Mouse (Mus musculus) limb, embryonic 14.5 days (tissue): Measurements from ENCODE around the gene Zfp472. TPM values are rescaled to one million over a fixed set of nuclear protein-coding genes. Genes with fewer than 3 reads are reported as not detected.
"Not testable (repeated sequence)": the region's sequence is repeated elsewhere in the genome, so short reads cannot be mapped to it uniquely, and the experiment has no call there.

ENCODE experiments used
- ATAC-seq: fragments of 200-750 bp; cut with Nextera tagmentation; 2 replicates; pipeline ENCODE4 v1.8.0; 2017; ENCODE audit warnings: low read depth, moderate number of reproducible peaks, moderate TSS enrichment; ENCODE audit not compliant: low FRiP score
- DNase-seq: peaks from one replicate; pipeline ENCODE4 v3.0.0-alpha.2; 2015; ENCODE audit warnings: low spot score
- H3K27ac ChIP-seq: fragments of 300-500 bp; sonication (generic); replicated peaks from 2 replicates; pipeline ENCODE4 v1.5.1; 2014; ENCODE audit warnings: low read depth, mild to moderate bottlenecking, low read length, moderate library complexity, mixed read lengths
- H3K27me3 ChIP-seq: fragments of 300-500 bp; sonication (generic); 2 replicates; pipeline ENCODE4 v1.6.1; 2014; ENCODE audit warnings: low read length, mixed read lengths; ENCODE audit not compliant: control insufficient read depth, insufficient read depth
- H3K36me3 ChIP-seq: fragments of 300-500 bp; sonication (generic); 2 replicates; pipeline ENCODE4 v1.6.1; 2014; ENCODE audit warnings: mild to moderate bottlenecking, low read length, moderate library complexity, mixed read lengths; ENCODE audit not compliant: control insufficient read depth, insufficient read depth
- H3K4me1 ChIP-seq: fragments of 300-500 bp; sonication (generic); 2 replicates; pipeline ENCODE4 v1.6.1; 2014; ENCODE audit warnings: antibody characterized with exemption, low read length, mixed read lengths; ENCODE audit not compliant: control insufficient read depth, insufficient read depth
- H3K4me2 ChIP-seq: fragments of 300-500 bp; sonication (generic); replicated peaks from 2 replicates; pipeline ENCODE4 v1.6.1; 2014; ENCODE audit warnings: low read depth, mild to moderate bottlenecking, low read length, moderate library complexity; ENCODE audit not compliant: severe bottlenecking
- H3K4me3 ChIP-seq: fragments of 300-500 bp; sonication (generic); replicated peaks from 2 replicates; pipeline ENCODE4 v1.5.1; 2014; ENCODE audit warnings: low read length
- H3K9ac ChIP-seq: fragments of 300-500 bp; sonication (generic); 2 replicates; pipeline ENCODE4 v1.6.1; 2014; ENCODE audit warnings: mild to moderate bottlenecking, low read depth, low read length, moderate library complexity; ENCODE audit not compliant: severe bottlenecking
- H3K9me3 ChIP-seq: fragments of 300-500 bp; sonication (generic); 2 replicates; pipeline ENCODE4 v1.6.1; 2016; ENCODE audit warnings: low read length; ENCODE audit not compliant: control insufficient read depth
- POLR2A ChIP-seq: fragments of 200-500 bp; IDR thresholded peaks from 2 replicates; pipeline ENCODE4 v1.8.0; 2012; ENCODE audit warnings: inconsistent platforms, mild to moderate bottlenecking, moderate library complexity, borderline replicate concordance; ENCODE audit not compliant: insufficient read depth, insufficient read length; ENCODE audit errors: extremely low read depth
- WGBS: fragments of 180-500 bp; shearing (Covaris S2); extraction: QIAGEN DNeasy Blood & Tissue Kit; methylation state at CpG from one replicate; pipeline ENCODE4 v1.1.7; 2014; 5-methylcytosine and 5-hydroxymethylcytosine counted together
- polyA plus RNA-seq, 2 experiments: library from polyadenylated mRNA; depleted of rRNA in 1 of 2; stranded (reverse) in 1 of 2; unstranded in 1 of 2; fragments of >200 nt; fragmentation: Nextera tagmentation in 1 of 2; extraction: Ambion mirVana in 1 of 2; gene quantifications; 2 replicates each; pipeline versions ENCODE4 v1.2.1 to v1.2.3; 2012 to 2014

The Zfp472 gene
- polyA plus RNA-seq, 2 experiments = 5.2 to 11.1 TPM

DNA sequence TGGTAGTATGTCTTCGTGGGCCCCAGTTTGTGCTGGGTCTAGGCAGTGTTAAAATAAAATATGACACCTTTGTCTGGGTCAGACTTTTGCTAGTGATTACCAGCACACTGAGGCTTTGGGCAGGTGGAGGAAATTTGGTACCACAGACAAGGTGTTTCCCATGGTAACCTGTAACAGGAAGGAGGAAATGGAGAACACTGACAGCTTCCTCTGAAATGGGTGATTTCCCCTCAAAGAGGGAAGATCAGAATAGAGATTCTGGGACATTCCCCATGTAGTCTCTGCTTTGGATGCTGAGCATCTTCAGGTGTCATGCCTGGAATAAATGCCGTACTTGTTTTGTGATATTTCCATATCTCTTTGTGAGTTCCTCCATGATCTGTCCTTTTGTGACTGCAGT lies 32.9 kb downstream of the Zfp472 start:
- ATAC-seq (no peak), DNase-seq (no peak)
- no peak for TF ChIP-seq POLR2A
- peaks cover 6% of the 10 kb centered on the region for H3K4me1 ChIP-seq
- no peak overlapping the region for H3K4me3 ChIP-seq
- no peak overlapping the region for H3K27ac ChIP-seq
- no peak overlapping the region for H3K4me2 ChIP-seq
- H3K36me3 ChIP-seq = peaks cover 40% of the 10 kb centered on the region
- no peaks in the 10 kb centered on the region for H3K27me3 ChIP-seq
- peaks cover 18% of the 10 kb centered on the region for H3K9me3 ChIP-seq
- no peak overlapping the region for H3K9ac ChIP-seq
- WGBS = 90% methylated on average over 2 of the region's 2 CpGs

DNA sequence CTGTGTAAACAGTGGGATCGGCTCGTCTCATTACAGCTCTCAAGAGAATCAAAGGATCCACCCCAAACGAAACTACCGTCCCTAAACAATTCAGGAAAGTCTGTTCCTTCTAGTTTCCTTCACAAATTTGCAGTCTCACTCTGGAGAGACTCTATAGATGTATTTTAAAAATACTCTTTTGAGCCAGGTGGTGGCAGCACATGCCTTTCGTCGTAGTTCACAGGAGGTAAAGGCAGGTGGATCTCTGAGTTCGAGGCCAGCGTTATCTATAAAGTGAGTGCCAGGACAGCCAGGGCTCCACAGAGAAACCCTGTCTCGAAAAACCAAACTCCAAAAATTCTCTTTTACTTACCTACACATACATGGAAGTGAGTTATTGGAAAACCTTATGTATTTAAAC lies 42.7 kb downstream of the Zfp472 start:
- H3K9me3 ChIP-seq = peaks cover 21% of the 10 kb centered on the region
- 47% methylated on average over 9 of the region's 9 CpGs for WGBS

DNA sequence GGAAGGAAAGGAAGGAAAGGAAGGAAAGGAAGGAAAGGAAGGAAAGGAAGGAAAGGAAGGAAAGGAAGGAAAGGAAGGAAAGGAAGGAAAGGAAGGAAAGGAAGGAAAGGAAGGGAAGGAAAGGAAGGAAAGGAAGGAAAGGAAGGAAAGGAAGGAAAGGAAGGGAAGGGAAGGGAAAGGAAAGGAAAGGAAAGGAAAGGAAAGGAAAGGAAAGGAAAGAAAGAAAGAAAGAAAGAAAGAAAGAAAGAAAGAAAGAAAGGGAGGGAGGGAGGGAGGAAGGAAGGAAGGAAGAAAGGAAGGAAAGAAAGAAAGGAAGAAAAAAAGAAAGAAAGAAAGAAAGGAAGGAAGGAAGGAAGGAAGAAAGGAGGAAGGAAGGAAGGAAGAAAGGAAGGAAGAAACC lies 54.8 kb downstream of the Zfp472 start:
- not testable (repeated sequence) for H3K4me1 ChIP-seq, H3K4me3 ChIP-seq, H3K4me2 ChIP-seq, H3K27me3 ChIP-seq, DNase-seq, ATAC-seq, H3K9ac ChIP-seq, H3K27ac ChIP-seq
- Histone ChIP-seq H3K9me3 (peaks cover 75% of the 10 kb centered on the region), H3K36me3 (peaks cover 62% of the 10 kb centered on the region)

More for the DNA sequence above, 42.7 kb downstream of the Zfp472 start:
- H3K4me2 ChIP-seq = no peak overlapping the region
- no peak overlapping the region for H3K27ac ChIP-seq
- no peak for TF ChIP-seq POLR2A
- H3K4me3 ChIP-seq = no peak overlapping the region
- peaks cover 25% of the 10 kb centered on the region for H3K36me3 ChIP-seq
- no peak for DNase-seq
- no peak overlapping the region for H3K9ac ChIP-seq
- H3K4me1 ChIP-seq = no peaks in the 10 kb centered on the region
- no peak for ATAC-seq
- H3K27me3 ChIP-seq = no peaks in the 10 kb centered on the region

Other genes with a start within 250 kb of the Zfp472 start
- 24.9 and 33.2 TPM in 2 replicates for gene Zfp871, start 177.5 kb upstream of the Zfp472 start, polyA plus RNA-seq (2012; rRNA removed)
- gene Zfp871, start 177.5 kb upstream of the Zfp472 start, polyA plus RNA-seq (2014; fragmentation: Nextera tagmentation; extraction: Ambion mirVana) = 46.7 and 50.4 TPM in 2 replicates
- gene Zfp811, start 155.9 kb upstream of the Zfp472 start, polyA plus RNA-seq (2012; rRNA removed) = 2.8 and 3.7 TPM in 2 replicates
- gene Zfp811, start 155.9 kb upstream of the Zfp472 start, polyA plus RNA-seq (2014; fragmentation: Nextera tagmentation; extraction: Ambion mirVana) = 2.7 and 2.8 TPM in 2 replicates
- 13.3 and 13.4 TPM in 2 replicates for gene Zfp799, start 135.6 kb upstream of the Zfp472 start, polyA plus RNA-seq (2012; rRNA removed)
- gene Zfp799, start 135.6 kb upstream of the Zfp472 start, polyA plus RNA-seq (2014; fragmentation: Nextera tagmentation; extraction: Ambion mirVana) = 15.1 and 20.2 TPM in 2 replicates
- 4.2 and 5.1 TPM in 2 replicates for gene Zfp870, start 74.2 kb upstream of the Zfp472 start, polyA plus RNA-seq (2012; rRNA removed)
- gene Zfp870, start 74.2 kb upstream of the Zfp472 start, polyA plus RNA-seq (2014; fragmentation: Nextera tagmentation; extraction: Ambion mirVana) = 8.8 and 9.8 TPM in 2 replicates
- gene Cyp4f14, start 48.5 kb upstream of the Zfp472 start, polyA plus RNA-seq (2012; rRNA removed) = 0.09 TPM in 1 of 2 replicates, not detected in the other
- gene Cyp4f14, start 48.5 kb upstream of the Zfp472 start, polyA plus RNA-seq (2014; fragmentation: Nextera tagmentation; extraction: Ambion mirVana) = not detected in 2 replicates
- gene Cyp4f13, start 18.4 kb upstream of the Zfp472 start, polyA plus RNA-seq (2012; rRNA removed) = 22.1 and 23.6 TPM in 2 replicates
- 11.7 and 12.8 TPM in 2 replicates for gene Cyp4f13, start 18.4 kb upstream of the Zfp472 start, polyA plus RNA-seq (2014; fragmentation: Nextera tagmentation; extraction: Ambion mirVana)
- gene Zfp952, start 27.3 kb downstream of the Zfp472 start, polyA plus RNA-seq (2012; rRNA removed) = 9.3 and 10.3 TPM in 2 replicates
- gene Zfp952, start 27.3 kb downstream of the Zfp472 start, polyA plus RNA-seq (2014; fragmentation: Nextera tagmentation; extraction: Ambion mirVana) = 10.7 and 13.3 TPM in 2 replicates
- 5.5 and 7.6 TPM in 2 replicates for gene Zfp763, start 67.6 kb downstream of the Zfp472 start, polyA plus RNA-seq (2012; rRNA removed)
- 13.0 and 15.1 TPM in 2 replicates for gene Zfp763, start 67.6 kb downstream of the Zfp472 start, polyA plus RNA-seq (2014; fragmentation: Nextera tagmentation; extraction: Ambion mirVana)
- not detected in 2 replicates for gene 4921501E09Rik, start 102.2 kb downstream of the Zfp472 start, polyA plus RNA-seq (2012; rRNA removed)
- gene 4921501E09Rik, start 102.2 kb downstream of the Zfp472 start, polyA plus RNA-seq (2014; fragmentation: Nextera tagmentation; extraction: Ambion mirVana) = not detected in 2 replicates
- 4.8 and 6.0 TPM in 2 replicates for gene Zfp563, start 123.5 kb downstream of the Zfp472 start, polyA plus RNA-seq (2012; rRNA removed)
- 9.8 and 10.5 TPM in 2 replicates for gene Zfp563, start 123.5 kb downstream of the Zfp472 start, polyA plus RNA-seq (2014; fragmentation: Nextera tagmentation; extraction: Ambion mirVana)
- gene Morc2b, start 173.9 kb downstream of the Zfp472 start, polyA plus RNA-seq (2012; rRNA removed) = 0.10 TPM in 1 of 2 replicates, not detected in the other
- not detected in 2 replicates for gene Morc2b, start 173.9 kb downstream of the Zfp472 start, polyA plus RNA-seq (2014; fragmentation: Nextera tagmentation; extraction: Ambion mirVana)
- gene Olfr55, start 202.6 kb downstream of the Zfp472 start, polyA plus RNA-seq (2012; rRNA removed) = not detected in 2 replicates
- not detected in 2 replicates for gene Olfr55, start 202.6 kb downstream of the Zfp472 start, polyA plus RNA-seq (2014; fragmentation: Nextera tagmentation; extraction: Ambion mirVana)
- not detected in 2 replicates for gene Olfr239, start 225.5 kb downstream of the Zfp472 start, polyA plus RNA-seq (2012; rRNA removed)
- not detected in 2 replicates for gene Olfr239, start 225.5 kb downstream of the Zfp472 start, polyA plus RNA-seq (2014; fragmentation: Nextera tagmentation; extraction: Ambion mirVana)